Comparison of ENCODE assay signal across 26 mouse cellular contexts in genomic region chr1:76404003-76404402, GRCm38 (mm10).
"Had no signal": no experiment of that assay in that cellular context is flagged by ENCODE, and none has a peak within 500 bp of the region (broad histone marks: within the 10 kb centered on the region; RNA-seq: fewer than 3 reads in every experiment).

No protein-coding gene starts in this region.

- H3K4me2 ChIP-seq: heart, embryonic 11.5 days; heart, embryonic 13.5 days; heart, embryonic 15.5 days; hindbrain, embryonic 15.5 days; kidney, embryonic 15.5 days; limb, embryonic 13.5 days; limb, embryonic 15.5 days; liver, embryonic 12.5 days had no signal

- H3K4me1 ChIP-seq: heart, embryonic 13.5 days; heart, embryonic 15.5 days; hindbrain, embryonic 15.5 days; kidney, embryonic 15.5 days; limb, embryonic 13.5 days; limb, embryonic 15.5 days; liver, embryonic 12.5 days had no signal

- H3K27ac ChIP-seq: gastrocnemius, adult 2 months; heart, adult 2 months; heart, embryonic 13.5 days; heart, embryonic 15.5 days; hindbrain, embryonic 15.5 days; hindbrain, postnatal 0 days; kidney, embryonic 15.5 days; kidney, postnatal 0 days; layer of hippocampus, adult 2 months; limb, embryonic 13.5 days; limb, embryonic 15.5 days; liver, embryonic 12.5 days; liver, embryonic 14.5 days had no signal

- H3K36me3 ChIP-seq: heart, embryonic 13.5 days; heart, embryonic 15.5 days; hindbrain, embryonic 15.5 days; kidney, embryonic 15.5 days; limb, embryonic 13.5 days; limb, embryonic 15.5 days; liver, embryonic 12.5 days had no signal

- H3K27me3 ChIP-seq: heart, embryonic 13.5 days; heart, embryonic 15.5 days; hindbrain, embryonic 15.5 days; kidney, embryonic 15.5 days; limb, embryonic 13.5 days; limb, embryonic 15.5 days; liver, embryonic 12.5 days had no signal

- H3K9me3 ChIP-seq: heart, embryonic 13.5 days; heart, embryonic 15.5 days; hindbrain, embryonic 15.5 days; kidney, embryonic 15.5 days; limb, embryonic 13.5 days; limb, embryonic 15.5 days; liver, embryonic 12.5 days had no signal

- H3K4me3 ChIP-seq: gastrocnemius, adult 2 months; heart, adult 2 months; heart, embryonic 13.5 days; heart, embryonic 15.5 days; hindbrain, embryonic 15.5 days; kidney, embryonic 15.5 days; layer of hippocampus, adult 2 months; limb, embryonic 13.5 days; limb, embryonic 15.5 days; liver, embryonic 12.5 days had no signal

- H3K9ac ChIP-seq: heart, embryonic 13.5 days; heart, embryonic 15.5 days; hindbrain, embryonic 15.5 days; kidney, embryonic 15.5 days; limb, embryonic 13.5 days; limb, embryonic 15.5 days; liver, embryonic 12.5 days; liver, embryonic 14.5 days had no signal

- ATAC-seq: hindbrain, postnatal 0 days; intestine, embryonic 16.5 days; liver, embryonic 12.5 days had no signal

- DNase-seq: gastrocnemius, adult 2 months; gastrocnemius, postnatal 10 days; gastrocnemius, postnatal 25 days; heart, adult 11 months; heart, adult 2 months; heart, postnatal 14 days; heart, postnatal 36 days; kidney, adult 11 months; kidney, adult 2 months; kidney, adult 9 months; kidney, postnatal 14 days; kidney, postnatal 4 days; left cerebral cortex, postnatal 4 days had no signal
